ENCODE assay signal across 10 mouse cellular contexts in genomic region chr4:151997701-151998100, GRCm38 (mm10). TPM values are rescaled to one million over a fixed set of nuclear protein-coding genes. Genes with fewer than 3 reads are reported as not detected.
DNase-seq lines count a peak whose midpoint lies in the region; ATAC-seq and TF ChIP-seq lines count a peak whose summit lies in the region.
"Had no signal": no experiment of that assay in that cellular context is flagged by ENCODE, and none has a peak within 500 bp of the region (broad histone marks: within the 10 kb centered on the region; RNA-seq: fewer than 3 reads in every experiment).

No protein-coding gene starts in this region.

- no peak overlapping the region for H3K27ac ChIP-seq in heart, adult 2 months
- H3K27ac ChIP-seq in lung, postnatal 0 days (ENCODE audit: low read length), result 0 out of 2 replicates have a peak overlapping the region, but pooled peaks have one; percentile 98
- no peak overlapping the region for H3K27ac ChIP-seq in hindbrain, embryonic 12.5 days

- H3K4me2 ChIP-seq in lung, postnatal 0 days (replicated peaks; ENCODE audit: low read depth, low read length), result peak overlapping the region; percentile 62
- 0 out of 2 replicates have a peak overlapping the region, but pooled peaks have one; percentile 49 for H3K4me2 ChIP-seq in hindbrain, embryonic 12.5 days (replicated peaks)
- peak overlapping the region; percentile 98 for H3K4me2 ChIP-seq in myocyte (ENCODE audit: low read depth)

- peaks cover 4% of the 10 kb centered on the region; the same call in 1 of the 2 replicates for H3K79me2 ChIP-seq in heart, adult 2 months (replicated peaks; ENCODE audit: control insufficient read depth, insufficient read depth, low read length)
- H3K79me2 ChIP-seq in myocyte (ENCODE audit: control insufficient read depth, insufficient read depth), result peaks cover 27% of the 10 kb centered on the region

- no peak for TF ChIP-seq CTCF in heart, adult 2 months (IDR thresholded peaks at IDR 0.05)
- no peak for TF ChIP-seq CTCF in lung, postnatal 0 days (IDR thresholded peaks at IDR 0.05)

- no peak overlapping the region for H3K4me3 ChIP-seq in heart, adult 2 months
- peak overlapping the region; percentile 98; the same call in 1 of the 2 replicates for H3K4me3 ChIP-seq in lung, postnatal 0 days (ENCODE audit: low read depth, low read length)
- H3K4me3 ChIP-seq in hindbrain, embryonic 12.5 days, result 0 out of 2 replicates have a peak overlapping the region, but pooled peaks have one; percentile 99
- H3K4me3 ChIP-seq in myocyte, result peak overlapping the region; percentile 50

- intact Hi-C loops in heart, adult 2 months (cut with DNase I), result loop anchor here (1.0 kb wide), 2 partner anchors 10 to 29 kb away; no protein-coding TSS in a partner anchor
- intact Hi-C loops in gastrocnemius, postnatal 36 days (cut with DNase I), result no loop called here

- WGBS in heart, adult 2 months, result 72% methylated on average over 3 of the region's 3 CpGs
- 63% methylated on average over 3 of the region's 3 CpGs for WGBS in lung, postnatal 0 days
- 77% methylated on average over 3 of the region's 3 CpGs for WGBS in hindbrain, embryonic 12.5 days

- no peak for TF ChIP-seq POLR2A in heart, adult 2 months (IDR thresholded peaks at IDR 0.05; ENCODE audit: insufficient read depth, low read depth, low read length)
- TF ChIP-seq POLR2A in myocyte (IDR thresholded peaks at IDR 0.05; ENCODE audit: insufficient read length, low read depth), result no peak

- DNase-seq in heart, adult 11 months, result peak; percentile 82
- DNase-seq in heart, adult 2 months, result no peak
- no peak for DNase-seq in lung, postnatal 0 days (ENCODE audit: low spot score)
- no peak for DNase-seq in lung, postnatal 25 days (ENCODE audit: low spot score)
- no peak for DNase-seq in gastrocnemius, postnatal 36 days
- DNase-seq: B cell, adult 2 months; cerebellum, adult 11 months had no signal

- TF ChIP-seq EP300 in heart, adult 2 months (IDR thresholded peaks at IDR 0.05; ENCODE audit: insufficient read depth, low read depth, low read length), result no peak
- no peak for TF ChIP-seq EP300 in lung, postnatal 0 days (IDR thresholded peaks at IDR 0.05)

- H3K9ac ChIP-seq in heart, adult 2 months (ENCODE audit: low read depth, low read length), result no peak overlapping the region
- no peak overlapping the region for H3K9ac ChIP-seq in lung, postnatal 0 days (replicated peaks; ENCODE audit: low read depth)
- no peak overlapping the region for H3K9ac ChIP-seq in hindbrain, embryonic 12.5 days

- no peaks in the 10 kb centered on the region for H3K9me3 ChIP-seq in lung, postnatal 0 days (ENCODE audit: low read length)
- H3K9me3 ChIP-seq in hindbrain, embryonic 12.5 days (replicated peaks), result no peaks in the 10 kb centered on the region

- ATAC-seq in lung, postnatal 0 days, result no peak
- ATAC-seq in hindbrain, embryonic 12.5 days (ENCODE audit: low FRiP score), result no peak
- no peak for ATAC-seq in CD4-positive, CD25-positive, alpha-beta regulatory T cell, adult 4 months

- H3K36me3 ChIP-seq in heart, adult 2 months (ENCODE audit: control insufficient read depth, insufficient read depth, low read length), result no peaks in the 10 kb centered on the region; the same call in 1 of the 2 replicates
- no peaks in the 10 kb centered on the region for H3K36me3 ChIP-seq in lung, postnatal 0 days (ENCODE audit: insufficient read depth, low read length)
- H3K36me3 ChIP-seq in hindbrain, embryonic 12.5 days, result peaks cover under 1% of the 10 kb centered on the region
- H3K36me3 ChIP-seq in myocyte (ENCODE audit: control insufficient read depth, insufficient read depth), result no peaks in the 10 kb centered on the region

- H3K27me3 ChIP-seq in heart, adult 2 months (ENCODE audit: control insufficient read depth, insufficient read depth, low read length), result no peaks in the 10 kb centered on the region
- H3K27me3 ChIP-seq in lung, postnatal 0 days (replicated peaks; ENCODE audit: insufficient read depth, low read length), result no peaks in the 10 kb centered on the region
- H3K27me3 ChIP-seq in hindbrain, embryonic 12.5 days, result no peaks in the 10 kb centered on the region
- no peaks in the 10 kb centered on the region for H3K27me3 ChIP-seq in myocyte (ENCODE audit: control insufficient read depth, insufficient read depth, insufficient read length)

- 0 out of 2 replicates have a peak, but pooled peaks cover 3% of the 10 kb centered on the region for H3K4me1 ChIP-seq in heart, adult 2 months (ENCODE audit: control insufficient read depth, insufficient read depth, low read length)
- peaks cover 13% of the 10 kb centered on the region; the same call in 1 of the 2 replicates for H3K4me1 ChIP-seq in lung, postnatal 0 days (ENCODE audit: insufficient read depth, low read depth, low read length)
- H3K4me1 ChIP-seq in hindbrain, embryonic 12.5 days, result peaks cover 19% of the 10 kb centered on the region

- H3ac ChIP-seq in myocyte (ENCODE audit: control insufficient read depth, insufficient read length), result no peak overlapping the region

TF ChIP-seq in myocyte, 11 proteins besides CTCF, POLR2A, EP300 and RAD21:
- TF ChIP-seq MYOD1 (IDR thresholded peaks at IDR 0.05; ENCODE audit: control insufficient read depth in 1 of 3, insufficient read length in 2 of 3, low read depth in 2 of 3) (no peak), SRF (IDR thresholded peaks at IDR 0.05; ENCODE audit: control insufficient read depth, insufficient read length, low read depth) (no peak), POLR2AphosphoS2 (IDR thresholded peaks at IDR 0.05; ENCODE audit: insufficient read length, low read depth) (no peak), TCF3 (IDR thresholded peaks at IDR 0.05; ENCODE audit: insufficient read length, low read depth) (no peak), REST (IDR thresholded peaks at IDR 0.05; ENCODE audit: insufficient read depth, insufficient read length) (no peak), TCF12 (IDR thresholded peaks at IDR 0.05; ENCODE audit: insufficient read depth, poor library complexity, severe bottlenecking) (no peak), MYOG (IDR thresholded peaks at IDR 0.05; ENCODE audit: control insufficient read depth in 1 of 3, insufficient read depth in 1 of 3, insufficient read length in 2 of 3, low read depth in 2 of 3) (no peak)
TF ChIP-seq in myocyte: peak in this region for 0.

RNA-seq across cellular contexts. Expression of gene Phf13, which starts 1.6 kb away (rescaled TPM):
- 1 to 10 TPM; 4.5 to 4.8 TPM for total RNA-seq in heart, adult 2 months (2021)
- polyA plus RNA-seq in heart, adult 2 months (2012; rRNA removed), result 3.0 and 3.7 TPM in 2 replicates
- 18.0 TPM in 2 replicates for polyA plus RNA-seq in lung, postnatal 0 days (2015; fragmentation: Nextera tagmentation; extraction: Ambion mirVana)
- 29.2 and 29.7 TPM in 2 replicates for polyA plus RNA-seq in hindbrain, embryonic 12.5 days (2016; fragmentation: Nextera tagmentation; extraction: Ambion mirVana)
- 13.5 TPM for polyA plus RNA-seq in myocyte (2012; fragmentation: generic; extraction: Trizol)
- 1 to 10 TPM; 3.6 to 4.0 TPM for total RNA-seq in gastrocnemius, postnatal 36 days (2021)
- polyA plus RNA-seq in CD4-positive, CD25-positive, alpha-beta regulatory T cell, adult 4 months (2017; shearing (Covaris generic)), result 1 to 10 TPM; 1.8 to 5.0 TPM

RNA-seq across cellular contexts. Expression of gene Thap3, which starts 8.9 kb away (rescaled TPM):
- 10 to 100 TPM; 12.0 to 13.5 TPM for total RNA-seq in heart, adult 2 months (2021)
- 20.8 and 27.6 TPM in 2 replicates for polyA plus RNA-seq in heart, adult 2 months (2012; rRNA removed)
- 31.0 and 33.3 TPM in 2 replicates for polyA plus RNA-seq in lung, postnatal 0 days (2015; fragmentation: Nextera tagmentation; extraction: Ambion mirVana)
- polyA plus RNA-seq in hindbrain, embryonic 12.5 days (2016; fragmentation: Nextera tagmentation; extraction: Ambion mirVana), result 31.7 and 37.0 TPM in 2 replicates
- 46.4 TPM for polyA plus RNA-seq in myocyte (2012; fragmentation: generic; extraction: Trizol)
- 10 to 100 TPM; 28.8 to 35.8 TPM for total RNA-seq in gastrocnemius, postnatal 36 days (2021)
- 100 to 1,000 TPM; 126 to 167 TPM for polyA plus RNA-seq in CD4-positive, CD25-positive, alpha-beta regulatory T cell, adult 4 months (2017; shearing (Covaris generic))

RNA-seq across cellular contexts. Expression of gene Klhl21, which starts 10.9 kb away (rescaled TPM):
- 10 to 100 TPM; 69.9 to 93.5 TPM for total RNA-seq in heart, adult 2 months (2021)
- polyA plus RNA-seq in heart, adult 2 months (2012; rRNA removed), result 50.4 and 56.2 TPM in 2 replicates
- 13.4 and 13.7 TPM in 2 replicates for polyA plus RNA-seq in lung, postnatal 0 days (2015; fragmentation: Nextera tagmentation; extraction: Ambion mirVana)
- polyA plus RNA-seq in hindbrain, embryonic 12.5 days (2016; fragmentation: Nextera tagmentation; extraction: Ambion mirVana), result 8.0 and 8.2 TPM in 2 replicates
- polyA plus RNA-seq in myocyte (2012; fragmentation: generic; extraction: Trizol), result 25.8 TPM
- 10 to 100 TPM; 77.1 to 91.5 TPM for total RNA-seq in gastrocnemius, postnatal 36 days (2021)
- polyA plus RNA-seq in CD4-positive, CD25-positive, alpha-beta regulatory T cell, adult 4 months (2017; shearing (Covaris generic)), result 1 to 10 TPM; 4.0 to 4.4 TPM

RNA-seq across cellular contexts. Expression of gene Zbtb48, which starts 29.8 kb away (rescaled TPM):
- total RNA-seq in heart, adult 2 months (2021), result 1 to 10 TPM; 4.3 to 5.6 TPM
- 5.0 and 8.8 TPM in 2 replicates for polyA plus RNA-seq in heart, adult 2 months (2012; rRNA removed)
- polyA plus RNA-seq in lung, postnatal 0 days (2015; fragmentation: Nextera tagmentation; extraction: Ambion mirVana), result 13.2 and 13.7 TPM in 2 replicates
- 20.4 and 25.2 TPM in 2 replicates for polyA plus RNA-seq in hindbrain, embryonic 12.5 days (2016; fragmentation: Nextera tagmentation; extraction: Ambion mirVana)
- 7.2 TPM for polyA plus RNA-seq in myocyte (2012; fragmentation: generic; extraction: Trizol)
- total RNA-seq in gastrocnemius, postnatal 36 days (2021), result 1 to 10 TPM; 2.5 to 2.8 TPM
- polyA plus RNA-seq in CD4-positive, CD25-positive, alpha-beta regulatory T cell, adult 4 months (2017; shearing (Covaris generic)), result 10 to 100 TPM; 19.9 to 26.7 TPM

RNA-seq across cellular contexts. Expression of gene Tas1r1, which starts 40.7 kb away (rescaled TPM):
- total RNA-seq in heart, adult 2 months (2021), result under 1 TPM; 0.08 to 0.11 TPM
- polyA plus RNA-seq in heart, adult 2 months (2012; rRNA removed), result 0.08 TPM in 1 of 2 replicates, not detected in the other
- 0.21 and 0.35 TPM in 2 replicates for polyA plus RNA-seq in lung, postnatal 0 days (2015; fragmentation: Nextera tagmentation; extraction: Ambion mirVana)
- 1.0 and 1.2 TPM in 2 replicates for polyA plus RNA-seq in hindbrain, embryonic 12.5 days (2016; fragmentation: Nextera tagmentation; extraction: Ambion mirVana)
- polyA plus RNA-seq in myocyte (2012; fragmentation: generic; extraction: Trizol), result 14.7 TPM
- 1 to 10 TPM in 1 of 2 experiments, under 1 TPM in 1; 0.43 to 1.1 TPM for total RNA-seq in gastrocnemius, postnatal 36 days (2021)
- polyA plus RNA-seq in CD4-positive, CD25-positive, alpha-beta regulatory T cell, adult 4 months (2017; shearing (Covaris generic)), result not detected
